Mouse (Mus musculus) adrenal gland, adult 2 months (tissue): ENCODE results near the gene Cog5. TPM values are rescaled to one million over a fixed set of nuclear protein-coding genes. Genes with fewer than 3 reads are reported as not detected.

Experiments
- DNase-seq: peaks from one replicate; pipeline ENCODE4 v3.0.0; 2021
- polyA plus RNA-seq: library from polyadenylated mRNA; depleted of rRNA; stranded (reverse); fragments of >200 nt; gene quantifications from 2 replicates; pipeline ENCODE4 v1.2.3, GENCODE M21; 2012; rRNA removed
- total RNA-seq, 2 experiments: library from RNA; stranded (reverse); gene quantifications; 2 replicates each; pipeline ENCODE4 v1.2.3; 2021

The Cog5 gene
- total and polyA plus RNA-seq, 3 experiments = 6.1 to 40.0 (median 38.7) TPM

DNA sequence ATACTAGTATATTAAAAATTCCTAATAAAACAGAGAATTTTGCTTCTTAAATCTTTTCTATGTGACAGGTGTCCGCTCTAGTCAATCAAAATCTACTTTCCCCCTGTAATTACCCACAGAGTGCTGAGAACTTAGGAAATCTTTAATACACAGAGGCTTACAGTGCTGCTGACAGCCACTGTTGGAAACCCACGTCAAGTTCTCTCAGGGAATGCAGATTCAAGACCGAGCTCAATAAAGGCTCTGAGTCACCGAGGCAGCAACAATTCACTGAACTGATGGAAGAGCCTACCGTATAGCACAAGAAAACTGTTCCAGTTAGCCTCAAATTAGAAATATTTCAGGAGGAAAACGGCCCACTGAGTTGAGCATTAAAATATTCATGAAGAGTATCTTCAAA lies 329.1 kb downstream of the Cog5 start:
- DNase-seq = no peak

GRCm38 (mm10) chr12:31984206-31984605 lies 329.5 kb downstream of the Cog5 start:
- DNase-seq = no peak

- no peak for DNase-seq
These were observed 330.0 kb downstream of the Cog5 start for GRCm38 (mm10) chr12:31984664-31985063.

GRCm38 (mm10) chr12:31985738-31986137 lies 331.1 kb downstream of the Cog5 start:
- DNase-seq = no peak

DNA sequence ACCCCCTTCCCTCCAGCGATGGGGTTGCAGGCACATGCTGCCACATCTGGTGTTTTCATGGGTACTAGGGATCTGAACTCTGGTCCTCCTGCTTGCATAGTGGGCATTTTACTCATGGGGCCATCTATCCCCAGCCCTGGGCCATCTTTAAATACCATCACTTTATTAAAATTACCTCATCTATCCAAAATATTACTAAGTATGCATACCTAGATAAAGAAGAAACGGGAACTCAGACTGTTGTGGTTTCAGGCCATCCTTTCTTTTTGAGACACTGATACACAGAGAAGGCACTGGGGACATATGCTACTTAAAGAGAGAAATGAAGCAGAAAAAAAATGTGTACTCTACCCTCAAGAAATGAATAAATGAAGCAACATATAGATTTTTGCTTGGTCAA lies 331.8 kb downstream of the Cog5 start:
- no peak for DNase-seq

Other genes starting within 250 kb of the Cog5 start
- gene Cbll1, start 155.3 kb upstream of the Cog5 start, total RNA-seq = 10 to 100 TPM; 16.0 to 21.6 TPM
- gene Cbll1, start 155.3 kb upstream of the Cog5 start, polyA plus RNA-seq = 2.0 and 3.3 TPM in 2 replicates
- 1 to 10 TPM; 2.9 to 8.4 TPM for gene Slc26a4, start 94.9 kb upstream of the Cog5 start, total RNA-seq
- gene Slc26a4, start 94.9 kb upstream of the Cog5 start, polyA plus RNA-seq = 1.3 and 1.9 TPM in 2 replicates
- gene Bcap29, start 20.2 kb upstream of the Cog5 start, total RNA-seq = 10 to 100 TPM; 20.3 to 27.5 TPM
- gene Bcap29, start 20.2 kb upstream of the Cog5 start, polyA plus RNA-seq = 0.60 and 0.77 TPM in 2 replicates
- gene Dus4l, start within 50 bp of the Cog5 start, total RNA-seq = 1 to 10 TPM; 4.6 to 7.0 TPM
- gene Dus4l, start within 50 bp of the Cog5 start, polyA plus RNA-seq = 0.45 and 0.97 TPM in 2 replicates
- 1 to 10 TPM; 7.1 to 9.7 TPM for gene Gpr22, start 59.1 kb downstream of the Cog5 start, total RNA-seq
- 0.38 and 0.42 TPM in 2 replicates for gene Gpr22, start 59.1 kb downstream of the Cog5 start, polyA plus RNA-seq